Mouse (Mus musculus): ENCODE data around the gene Foxa1. TPM values are rescaled to one million over a fixed set of nuclear protein-coding genes. Genes with fewer than 3 reads are reported as not detected.

The Foxa1 gene
- 0.10 and 0.20 TPM in 2 replicates for polyA plus RNA-seq (2015; fragmentation: Nextera tagmentation; extraction: Ambion mirVana)

DNA sequence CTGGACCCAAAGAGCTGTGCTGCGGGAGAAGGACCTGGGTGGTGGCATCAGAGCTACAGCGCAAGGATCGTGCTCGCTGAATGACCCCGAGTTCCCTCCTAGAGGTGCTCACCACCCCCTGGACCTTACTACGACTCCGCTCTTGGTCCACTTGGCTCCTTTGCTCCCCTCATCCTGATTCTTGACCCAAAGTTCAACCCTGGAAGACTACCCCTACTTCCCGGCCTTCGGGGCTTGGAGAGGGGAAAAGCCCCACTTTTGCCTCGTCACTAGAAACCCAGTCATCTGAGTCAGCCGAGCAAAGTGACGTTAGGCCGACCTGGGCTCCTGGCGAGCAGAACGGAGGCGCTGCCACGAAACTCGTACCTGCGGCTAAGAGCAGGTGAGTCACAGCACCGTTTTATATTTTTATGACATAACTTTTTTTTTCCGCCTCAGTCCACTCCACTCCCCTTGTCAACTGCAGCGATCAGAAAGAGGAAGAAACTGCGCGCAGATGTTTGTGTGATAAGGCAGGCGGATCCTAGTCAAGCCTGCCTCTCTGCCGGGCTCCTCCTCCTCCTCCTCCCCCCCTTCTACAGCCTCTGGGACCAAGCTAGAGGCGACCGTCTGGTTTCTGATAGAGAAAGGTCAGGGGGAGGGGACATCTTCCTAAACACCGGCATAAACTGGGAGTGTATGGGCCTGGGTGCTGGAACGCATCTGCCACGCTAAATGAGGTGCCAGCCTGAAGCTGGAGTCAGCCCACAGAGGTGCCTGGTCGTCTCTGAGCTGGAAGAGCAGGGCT is at the start of gene Foxa1:
Gene Foxa1, minus strand, starts transcription at position 502 of the 787 bp plus-strand sequence.
- WGBS = under 1% methylated on average over 32 of the region's 32 CpGs
- Histone ChIP-seq H3K27me3 (peaks cover 98% of the 10 kb centered on the region), H3K4me3 (peak within 1 kb of the TSS; percentile 45), H3K27ac (replicated peaks) (no peak within 1 kb of the TSS), H3K9me3 (no peaks in the 10 kb centered on the region), H3K9ac (replicated peaks) (0 out of 2 replicates have a peak within 1 kb of the TSS, but pooled peaks have one; percentile 12), H3K4me1 (peaks cover 38% of the 10 kb centered on the region), H3K4me2 (replicated peaks) (peak within 1 kb of the TSS; percentile 70), H3K36me3 (no peaks in the 10 kb centered on the region)
- no peak for ATAC-seq (replicated peaks)

DNA sequence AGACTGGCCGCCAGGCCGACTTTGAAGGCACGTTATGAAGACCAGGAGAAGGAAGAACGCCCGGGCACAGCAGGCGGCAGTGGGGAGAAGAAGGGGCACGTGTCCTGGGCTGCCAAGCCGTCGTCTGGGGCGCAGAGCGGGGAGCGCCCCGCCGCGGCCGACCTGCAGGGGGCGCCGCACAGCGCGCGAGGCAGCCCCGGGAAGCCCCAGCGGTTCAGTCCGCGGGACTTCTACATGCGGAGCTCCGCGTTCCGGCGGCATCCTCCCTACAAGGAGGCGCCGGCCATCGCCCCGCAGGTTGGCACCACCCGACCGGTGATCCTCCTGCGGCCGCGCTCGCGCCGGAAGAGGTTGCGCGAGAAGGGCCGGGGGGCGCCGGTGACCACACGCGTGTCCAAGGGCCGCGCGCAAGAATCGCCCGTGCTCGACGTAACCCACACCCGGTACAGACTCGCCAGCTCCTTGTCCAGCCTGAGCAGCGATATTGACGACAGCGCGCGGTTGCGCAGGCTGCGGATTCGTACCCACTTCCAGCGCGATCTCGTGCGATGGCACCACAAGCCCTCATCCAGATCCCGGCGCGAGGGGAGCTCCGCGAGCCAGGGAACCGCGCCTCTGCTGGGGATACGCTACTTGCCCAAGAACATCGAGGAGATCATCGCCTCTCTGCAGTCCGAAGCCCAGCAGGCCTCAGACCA is 29.4 kb upstream of the Foxa1 start:
- peak; percentile 95 for ATAC-seq (replicated peaks)
- H3K27me3 ChIP-seq = peaks cover 26% of the 10 kb centered on the region
- H3K4me1 ChIP-seq = peaks cover 9% of the 10 kb centered on the region
- peak overlapping the region; percentile 63 for H3K4me3 ChIP-seq
- peak overlapping the region; percentile 55 for H3K9ac ChIP-seq (replicated peaks)
- 1% methylated on average over 81 of the region's 81 CpGs for WGBS
- no peaks in the 10 kb centered on the region for H3K36me3 ChIP-seq
- peak overlapping the region; percentile 93 for H3K4me2 ChIP-seq (replicated peaks)
- no peak overlapping the region for H3K27ac ChIP-seq (replicated peaks)
- no peaks in the 10 kb centered on the region for H3K9me3 ChIP-seq

DNA sequence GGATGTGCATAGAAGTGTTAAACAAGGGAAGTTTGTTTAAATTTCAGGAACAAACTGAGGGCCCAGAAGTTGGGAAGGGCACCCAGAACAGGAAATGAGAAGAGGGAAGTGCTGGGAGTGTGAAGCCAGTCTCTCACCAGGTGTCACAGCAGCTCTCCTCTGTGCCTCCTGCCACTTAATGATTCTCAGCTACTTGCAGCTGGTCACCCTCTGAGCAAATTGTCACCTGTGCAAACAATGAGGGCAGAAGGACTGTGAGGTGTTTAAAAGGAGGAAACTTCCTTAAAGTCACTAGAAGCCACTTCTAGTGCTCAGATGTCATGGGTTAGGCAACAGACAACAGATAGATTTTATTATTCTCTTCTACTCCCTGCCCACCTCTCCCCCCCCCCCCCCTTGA is 25.7 kb upstream of the Foxa1 start:
- ATAC-seq (replicated peaks) = no peak
- Histone ChIP-seq H3K27ac (replicated peaks) (no peak overlapping the region), H3K4me3 (no peak overlapping the region), H3K9ac (replicated peaks) (no peak overlapping the region), H3K27me3 (peaks cover 26% of the 10 kb centered on the region), H3K4me1 (peaks cover 9% of the 10 kb centered on the region), H3K36me3 (no peaks in the 10 kb centered on the region), H3K4me2 (replicated peaks) (no peak overlapping the region), H3K9me3 (no peaks in the 10 kb centered on the region)

DNA sequence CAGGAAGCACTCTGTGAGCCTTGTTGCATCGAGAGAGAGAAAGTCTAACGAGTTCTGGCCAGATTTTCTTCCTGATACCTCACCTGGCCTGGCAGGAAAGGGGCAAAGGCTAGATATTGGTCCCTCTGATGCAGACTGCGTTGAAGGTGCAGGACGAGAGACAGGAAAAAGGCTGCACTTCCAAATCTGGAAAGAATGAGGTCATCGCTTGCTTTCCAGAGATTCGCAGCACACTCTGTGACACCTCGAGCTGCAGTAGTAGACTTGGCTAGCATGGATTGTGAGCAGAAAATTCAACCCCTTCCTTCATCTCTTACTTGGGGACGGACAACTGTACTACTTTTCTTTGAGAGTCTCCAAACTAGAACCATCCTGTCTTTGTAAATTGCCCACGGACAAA is 25.1 kb upstream of the Foxa1 start:
- ATAC-seq (replicated peaks) = no peak
- H3K27ac ChIP-seq (replicated peaks) = no peak overlapping the region
- H3K36me3 ChIP-seq = no peaks in the 10 kb centered on the region
- no peak overlapping the region for H3K4me2 ChIP-seq (replicated peaks)
- WGBS = 34% methylated on average over 9 of the region's 9 CpGs
- peaks cover 9% of the 10 kb centered on the region for H3K4me1 ChIP-seq
- peaks cover 26% of the 10 kb centered on the region for H3K27me3 ChIP-seq
- H3K9me3 ChIP-seq = no peaks in the 10 kb centered on the region
- no peak overlapping the region for H3K9ac ChIP-seq (replicated peaks)
- H3K4me3 ChIP-seq = no peak overlapping the region

DNA sequence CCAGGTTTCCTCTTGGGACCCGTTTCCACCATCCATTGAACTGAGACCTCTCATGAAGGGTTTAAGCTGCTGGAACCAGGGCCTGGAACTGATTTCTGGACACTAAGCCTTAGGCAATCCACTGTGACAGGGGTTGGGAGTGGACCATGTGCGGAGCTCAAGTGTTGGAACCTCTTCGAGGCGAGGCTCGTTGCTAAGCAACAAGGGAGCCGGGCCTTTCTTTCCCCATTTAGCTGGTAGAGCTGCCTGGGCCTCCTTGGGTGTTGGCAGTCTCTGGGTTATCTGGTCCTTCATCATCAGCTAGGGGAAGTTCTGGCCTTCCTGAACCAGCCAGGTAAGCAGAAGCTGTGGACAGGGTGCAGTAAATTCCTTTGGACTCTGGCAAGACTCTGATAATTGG is 17.2 kb upstream of the Foxa1 start, which contains the start of gene Ttc6:
Gene Ttc6, plus strand, starts transcription at position 205 of the 400 bp plus-strand sequence.
- Histone ChIP-seq H3K36me3 (no peaks in the 10 kb centered on the region), H3K4me1 (no peaks in the 10 kb centered on the region), H3K9me3 (no peaks in the 10 kb centered on the region), H3K27me3 (no peaks in the 10 kb centered on the region), H3K27ac (replicated peaks) (no peak within 1 kb of the TSS), H3K9ac (replicated peaks) (no peak within 1 kb of the TSS), H3K4me3 (no peak within 1 kb of the TSS), H3K4me2 (replicated peaks) (no peak within 1 kb of the TSS)
- ATAC-seq (replicated peaks) = no peak
- WGBS = 84% methylated on average over 6 of the region's 6 CpGs

DNA sequence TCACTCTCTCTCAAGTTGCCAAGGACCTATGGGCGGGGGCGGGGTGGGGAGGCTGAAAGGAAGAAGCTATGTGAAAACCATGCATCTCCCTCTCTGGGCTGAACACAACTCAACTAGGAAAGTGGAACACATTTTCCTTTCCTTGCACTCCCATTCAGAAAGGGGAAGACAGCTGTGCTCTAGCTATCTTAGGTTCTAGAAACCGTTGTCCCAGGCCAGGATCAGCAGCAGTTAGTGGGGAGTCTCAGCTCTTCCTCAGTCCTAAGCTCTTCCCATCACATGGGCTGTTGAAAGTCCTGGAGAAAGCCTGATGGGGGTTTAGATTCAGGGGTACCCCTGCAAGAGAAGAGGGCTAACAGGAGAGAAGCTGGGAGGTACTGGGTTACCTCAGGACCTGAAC is 7.4 kb upstream of the Foxa1 start:
- 29% methylated on average over 3 of the region's 3 CpGs for WGBS
- ATAC-seq (replicated peaks) = no peak
- H3K4me2 ChIP-seq (replicated peaks) = no peak overlapping the region

DNA sequence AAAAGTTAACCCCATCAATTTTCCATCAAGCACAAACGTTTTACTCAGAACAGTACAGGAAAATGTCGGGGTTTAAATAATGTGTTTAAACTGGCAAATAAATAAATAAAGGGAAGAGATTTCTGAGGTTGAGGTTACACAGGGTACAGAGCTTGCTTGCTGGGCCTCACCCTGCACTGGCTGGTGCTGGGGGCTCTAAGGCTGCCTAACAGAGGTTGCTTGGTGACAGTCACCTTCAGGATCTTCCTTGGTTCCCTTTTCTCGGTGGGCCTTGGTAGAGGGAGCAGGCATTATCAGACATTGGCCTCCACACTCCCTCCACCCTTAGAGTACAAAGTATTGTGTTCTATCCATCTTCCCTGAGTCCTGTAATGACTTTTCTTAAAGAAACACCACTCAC is 5.6 kb upstream of the Foxa1 start:
- 6% methylated on average over 3 of the region's 3 CpGs for WGBS
- no peaks in the 10 kb centered on the region for H3K36me3 ChIP-seq
- no peak overlapping the region for H3K4me2 ChIP-seq (replicated peaks)
- no peak overlapping the region for H3K27ac ChIP-seq (replicated peaks)
- H3K9ac ChIP-seq (replicated peaks) = no peak overlapping the region
- H3K27me3 ChIP-seq = peaks cover 90% of the 10 kb centered on the region
- H3K4me3 ChIP-seq = no peak overlapping the region
- peaks cover 9% of the 10 kb centered on the region for H3K4me1 ChIP-seq
- H3K9me3 ChIP-seq = no peaks in the 10 kb centered on the region
- ATAC-seq (replicated peaks) = no peak

More for the DNA sequence above, 7.4 kb upstream of the Foxa1 start:
- Histone ChIP-seq H3K4me3 (no peak overlapping the region), H3K36me3 (no peaks in the 10 kb centered on the region), H3K9ac (replicated peaks) (no peak overlapping the region), H3K9me3 (no peaks in the 10 kb centered on the region), H3K27ac (replicated peaks) (no peak overlapping the region), H3K27me3 (peaks cover 72% of the 10 kb centered on the region), H3K4me1 (peaks cover 7% of the 10 kb centered on the region)

DNA sequence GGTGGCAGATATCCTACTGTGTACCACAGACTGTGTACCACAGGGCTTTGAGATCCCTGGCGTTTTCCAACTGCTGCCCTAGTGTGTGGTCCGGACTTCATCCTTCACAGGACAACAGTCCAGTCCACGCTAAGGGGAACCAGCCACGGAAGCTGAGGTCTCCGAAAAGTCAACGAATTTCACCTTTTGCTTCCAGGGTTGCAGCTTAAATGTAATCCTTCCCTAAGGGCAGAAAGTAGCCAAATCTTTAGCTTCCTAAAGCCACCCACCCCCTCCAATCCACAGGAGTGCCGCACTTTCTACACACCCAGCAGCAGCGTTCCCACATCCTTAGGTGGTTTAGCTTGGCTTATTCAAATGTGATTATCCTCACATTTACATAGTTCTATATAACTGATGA is 4.2 kb upstream of the Foxa1 start:
- WGBS = 2% methylated on average over 8 of the region's 8 CpGs
- Histone ChIP-seq H3K27me3 (peaks cover 99% of the 10 kb centered on the region), H3K4me1 (peaks cover 16% of the 10 kb centered on the region), H3K4me3 (no peak overlapping the region), H3K27ac (replicated peaks) (no peak overlapping the region), H3K4me2 (replicated peaks) (no peak overlapping the region), H3K36me3 (no peaks in the 10 kb centered on the region), H3K9ac (replicated peaks) (no peak overlapping the region), H3K9me3 (no peaks in the 10 kb centered on the region)
- ATAC-seq (replicated peaks) = no peak

DNA sequence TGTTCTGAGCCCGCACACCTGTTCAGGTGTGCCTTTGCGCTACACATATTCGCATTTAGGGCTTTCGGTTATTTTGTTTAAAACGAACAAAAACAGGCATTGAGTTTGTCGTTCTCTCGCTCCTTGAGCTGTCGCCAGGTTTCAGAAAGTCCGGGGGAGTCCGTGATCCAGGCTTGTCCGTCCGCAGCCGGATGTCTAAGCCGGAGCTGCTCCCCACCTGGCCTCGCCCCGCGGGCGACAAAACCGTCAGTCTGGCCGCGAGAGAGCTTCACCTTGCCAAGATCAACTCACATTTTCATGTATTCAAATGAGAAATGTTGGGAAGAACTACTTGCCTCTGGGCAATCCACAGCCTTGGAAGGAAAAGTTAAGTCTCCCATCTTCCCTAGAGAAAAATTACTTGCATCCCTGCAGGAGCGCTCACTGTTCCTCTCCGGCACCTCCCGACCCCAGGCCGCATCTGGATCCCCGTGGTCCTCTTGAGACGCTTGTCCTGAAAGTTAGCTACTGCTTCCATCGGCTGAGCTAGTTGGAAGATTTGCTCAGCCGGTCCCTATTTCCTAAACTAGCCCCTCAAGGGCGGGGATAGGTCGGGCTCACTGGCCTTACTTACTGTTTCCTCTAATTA is 3.6 kb upstream of the Foxa1 start:
- Histone ChIP-seq H3K27ac (replicated peaks) (no peak overlapping the region), H3K4me2 (replicated peaks) (no peak overlapping the region), H3K9me3 (no peaks in the 10 kb centered on the region), H3K27me3 (peaks cover 99% of the 10 kb centered on the region), H3K4me3 (no peak overlapping the region), H3K9ac (replicated peaks) (no peak overlapping the region), H3K4me1 (peaks cover 22% of the 10 kb centered on the region), H3K36me3 (no peaks in the 10 kb centered on the region)
- no peak for ATAC-seq (replicated peaks)
- under 1% methylated on average over 31 of the region's 31 CpGs for WGBS

DNA sequence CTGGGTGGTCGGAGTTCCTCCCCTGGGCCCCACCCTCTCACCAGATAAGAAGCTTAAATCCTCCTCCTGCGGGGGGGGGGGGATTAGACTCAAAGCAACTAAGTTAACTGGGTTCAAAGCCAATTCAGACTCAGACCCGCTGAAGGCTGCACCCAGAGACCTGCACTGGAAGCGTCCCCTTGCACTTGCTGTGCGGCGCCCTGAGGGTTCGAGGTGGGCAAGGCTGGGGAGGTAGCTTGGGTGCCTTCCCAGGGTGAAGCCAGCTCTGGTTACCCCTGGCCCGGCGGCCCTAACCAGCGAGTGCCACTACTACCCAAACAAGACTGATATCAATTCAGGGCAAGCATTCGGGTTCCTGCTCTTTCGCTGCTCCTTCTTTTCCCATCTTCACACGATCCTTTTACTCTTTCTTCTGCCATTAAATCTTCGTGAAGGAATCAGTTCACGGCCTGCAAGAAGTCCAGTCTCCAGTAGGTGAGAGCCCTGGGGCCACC is 3.0 kb upstream of the Foxa1 start:
- Histone ChIP-seq H3K9ac (replicated peaks) (no peak overlapping the region), H3K36me3 (no peaks in the 10 kb centered on the region), H3K4me3 (no peak overlapping the region), H3K4me1 (peaks cover 25% of the 10 kb centered on the region), H3K4me2 (replicated peaks) (no peak overlapping the region), H3K27me3 (peaks cover 97% of the 10 kb centered on the region), H3K9me3 (no peaks in the 10 kb centered on the region), H3K27ac (replicated peaks) (no peak overlapping the region)
- under 1% methylated on average over 15 of the region's 15 CpGs for WGBS
- ATAC-seq (replicated peaks) = no peak

DNA sequence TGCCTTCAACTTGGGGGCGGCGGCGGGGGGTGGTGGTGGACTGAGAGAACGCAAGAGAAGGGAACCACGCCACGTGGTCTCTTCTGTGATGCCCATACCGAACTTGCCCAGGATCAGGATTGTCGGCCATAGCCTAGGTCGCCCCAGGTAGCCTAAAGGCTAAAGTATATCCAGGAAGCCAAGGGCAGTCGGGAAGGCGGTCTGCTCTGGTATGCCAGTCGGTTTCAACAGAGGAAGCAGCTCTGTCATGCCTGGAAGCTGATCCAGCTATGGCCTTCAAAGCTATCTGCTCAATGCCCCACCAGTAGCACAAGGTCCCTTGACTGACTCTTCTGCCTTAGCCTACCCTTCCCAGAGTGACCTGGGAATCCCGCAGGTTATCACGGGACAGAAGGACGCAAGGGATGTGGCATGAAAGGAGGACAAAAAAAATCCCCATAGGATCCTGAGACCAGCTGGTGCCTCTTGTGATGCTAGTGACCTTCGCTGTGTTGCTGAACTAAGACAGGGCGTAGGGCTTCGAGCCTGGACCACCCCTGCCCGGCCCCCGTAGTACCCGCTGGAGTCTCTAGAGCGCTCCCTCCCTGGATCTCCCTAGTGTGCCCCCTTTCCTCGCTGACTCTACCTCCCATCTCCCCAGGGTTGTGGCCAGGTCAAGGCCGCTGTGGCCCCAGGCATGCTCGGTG is 2.4 kb upstream of the Foxa1 start:
- no peak overlapping the region for H3K27ac ChIP-seq (replicated peaks)
- H3K4me1 ChIP-seq = peaks cover 26% of the 10 kb centered on the region
- H3K27me3 ChIP-seq = peaks cover 98% of the 10 kb centered on the region
- H3K4me2 ChIP-seq (replicated peaks) = no peak overlapping the region
- H3K9me3 ChIP-seq = no peaks in the 10 kb centered on the region
- ATAC-seq (replicated peaks) = no peak; the same call in 1 of the 2 replicates
- 2% methylated on average over 25 of the region's 25 CpGs for WGBS
- no peaks in the 10 kb centered on the region for H3K36me3 ChIP-seq
- H3K4me3 ChIP-seq = no peak overlapping the region
- no peak overlapping the region for H3K9ac ChIP-seq (replicated peaks)

Measured in forebrain, embryonic 15.5 days (tissue).